Mouse (Mus musculus) heart, embryonic 16.5 days (tissue): ENCODE measurements around the gene Cpne6. TPM values are rescaled to one million over a fixed set of nuclear protein-coding genes. Genes with fewer than 3 reads are reported as not detected.

ENCODE experiments used
- polyA plus RNA-seq: library from polyadenylated mRNA; unstranded; fragments of >200 nt; fragmentation: Nextera tagmentation; extraction: Ambion mirVana; gene quantifications from 2 replicates; pipeline ENCODE4 v1.2.1, GENCODE M21; 2015

Gene Cpne6
- polyA plus RNA-seq, 1 experiment from 2014 or later: 0.21 TPM

Other genes with a start within 250 kb of the Cpne6 start
- gene Dhrs4, start 31.7 kb upstream of the Cpne6 start, polyA plus RNA-seq: 67.2 and 68.9 TPM in 2 replicates
- 1.3 and 1.9 TPM in 2 replicates for gene Carmil3, start 19.8 kb upstream of the Cpne6 start, polyA plus RNA-seq
- gene Nrl, start 14.5 kb downstream of the Cpne6 start, polyA plus RNA-seq: 0.05 TPM in 1 of 2 replicates, not detected in the other
- 36.8 and 42.8 TPM in 2 replicates for gene Pck2, start 29.8 kb downstream of the Cpne6 start, polyA plus RNA-seq
- gene Dcaf11, start 49.6 kb downstream of the Cpne6 start, polyA plus RNA-seq: 75.1 and 75.5 TPM in 2 replicates
- 1.2 and 1.5 TPM in 2 replicates for gene A730061H03Rik, start 50.0 kb downstream of the Cpne6 start, polyA plus RNA-seq
- 79.4 and 85.6 TPM in 2 replicates for gene Fitm1, start 65.2 kb downstream of the Cpne6 start, polyA plus RNA-seq
- gene Psme1, start 67.7 kb downstream of the Cpne6 start, polyA plus RNA-seq: 223 and 227 TPM in 2 replicates
- gene Emc9, start 74.9 kb downstream of the Cpne6 start, polyA plus RNA-seq: 24.0 and 26.5 TPM in 2 replicates
- gene Psme2, start 80.7 kb downstream of the Cpne6 start, polyA plus RNA-seq: 207 TPM in 2 replicates
- 15.7 and 18.6 TPM in 2 replicates for gene Rnf31, start 81.3 kb downstream of the Cpne6 start, polyA plus RNA-seq
- gene Irf9, start 93.1 kb downstream of the Cpne6 start, polyA plus RNA-seq: 11.5 and 15.3 TPM in 2 replicates
- 4.8 and 7.3 TPM in 2 replicates for gene Rec8, start 107.6 kb downstream of the Cpne6 start, polyA plus RNA-seq
- 64.8 and 70.8 TPM in 2 replicates for gene Ipo4, start 125.5 kb downstream of the Cpne6 start, polyA plus RNA-seq
- gene Gm49378, start 127.5 kb downstream of the Cpne6 start, polyA plus RNA-seq: 0.59 and 0.61 TPM in 2 replicates
- gene Tm9sf1, start 133.4 kb downstream of the Cpne6 start, polyA plus RNA-seq: 90.8 and 99.0 TPM in 2 replicates
- 0.22 and 0.45 TPM in 2 replicates for gene Tssk4, start 139.7 kb downstream of the Cpne6 start, polyA plus RNA-seq
- 93.7 and 96.5 TPM in 2 replicates for gene Mdp1, start 150.1 kb downstream of the Cpne6 start, polyA plus RNA-seq
- 43.0 and 43.9 TPM in 2 replicates for gene Gmpr2, start 161.5 kb downstream of the Cpne6 start, polyA plus RNA-seq
- 444 and 466 TPM in 2 replicates for gene Nedd8, start 161.7 kb downstream of the Cpne6 start, polyA plus RNA-seq
- 27.5 and 30.0 TPM in 2 replicates for gene Tinf2, start 171.4 kb downstream of the Cpne6 start, polyA plus RNA-seq
- 0.45 and 0.57 TPM in 2 replicates for gene Tgm1, start 203.5 kb downstream of the Cpne6 start, polyA plus RNA-seq
- gene Rabggta, start 211.8 kb downstream of the Cpne6 start, polyA plus RNA-seq: 22.0 and 25.6 TPM in 2 replicates
- 71.1 and 76.3 TPM in 2 replicates for gene Dhrs1, start 235.2 kb downstream of the Cpne6 start, polyA plus RNA-seq
- gene Nop9, start 235.2 kb downstream of the Cpne6 start, polyA plus RNA-seq: 21.5 and 22.7 TPM in 2 replicates
- 1.3 and 1.8 TPM in 2 replicates for gene Cideb, start 248.0 kb downstream of the Cpne6 start, polyA plus RNA-seq